Mouse (Mus musculus) lung, postnatal 25 days (tissue): ENCODE results near the gene Fcer2a.
A peak's percentile ranks its signal among the peaks of the same experiment; 100 is the strongest.

Source experiments
- DNase-seq: peaks from one replicate; pipeline ENCODE4 v3.0.0; 2022; ENCODE audit warnings: low spot score

Fcer2a gene

DNA sequence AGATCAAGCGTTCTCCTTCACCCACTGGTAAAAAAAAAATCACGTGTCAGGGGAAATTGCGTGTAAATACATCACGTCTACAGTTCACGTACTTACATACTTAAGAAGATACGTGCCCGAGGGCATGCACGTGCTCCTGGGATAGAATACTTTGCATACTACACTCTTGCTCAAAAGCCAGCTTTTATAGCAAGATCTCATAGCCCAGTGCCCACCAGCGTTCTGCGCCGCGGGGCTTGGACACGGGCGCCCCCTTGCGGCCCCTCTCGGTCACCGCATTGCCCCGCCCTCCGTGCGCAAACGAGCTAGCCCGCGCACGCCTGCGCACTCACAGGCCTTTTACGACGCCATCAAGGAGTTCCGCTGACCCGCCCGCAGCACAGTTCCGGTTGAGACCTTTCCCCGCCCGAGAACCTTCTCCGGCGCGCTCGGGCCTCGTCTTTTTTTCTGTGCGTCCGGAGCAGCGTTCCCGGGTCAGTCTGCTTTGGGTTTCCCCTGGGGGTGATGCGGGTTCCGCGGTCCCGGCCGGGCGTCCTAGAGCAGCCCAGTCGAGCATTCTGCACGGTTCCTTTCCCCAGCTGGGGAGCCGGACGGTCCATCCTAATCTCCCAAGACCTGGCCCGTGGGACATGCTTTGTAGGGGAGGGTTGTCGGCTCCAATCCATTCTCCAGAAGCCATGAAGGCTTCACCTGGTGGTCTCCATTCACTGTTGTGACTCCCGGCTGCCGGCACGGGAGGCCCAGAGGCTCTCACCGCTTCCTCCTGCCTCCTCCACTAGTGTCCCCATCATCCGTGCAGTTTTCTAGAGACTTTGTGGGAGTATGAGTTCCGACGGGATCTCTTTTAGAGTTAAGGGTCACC is 17.6 kb downstream of the Fcer2a start, which contains the start of gene Trappc5:
TSS of gene Trappc5 (plus strand) at position 169 of the 862 bp plus-strand sequence.
- DNase-seq = peak; percentile 94

DNA sequence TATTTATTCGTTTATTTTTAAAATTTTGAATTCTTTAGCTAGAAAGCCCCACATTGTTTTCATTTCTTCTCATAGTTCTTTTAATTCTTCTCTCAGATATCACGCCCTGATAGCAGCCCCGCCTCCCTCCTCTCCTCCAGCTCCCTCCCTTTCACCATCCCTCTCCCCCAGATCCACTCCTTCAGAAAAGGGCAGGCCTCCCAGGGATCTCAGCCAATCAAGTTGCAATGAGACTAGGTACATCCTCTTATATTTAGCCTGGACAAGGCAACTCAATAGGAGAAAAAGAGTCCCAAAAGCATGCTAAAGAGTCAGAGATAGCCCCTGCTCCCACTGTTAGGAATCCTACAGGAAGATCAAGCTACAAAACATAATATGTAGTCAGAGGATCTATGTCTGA is 19.3 kb downstream of the Fcer2a start:
- DNase-seq = no peak

DNA sequence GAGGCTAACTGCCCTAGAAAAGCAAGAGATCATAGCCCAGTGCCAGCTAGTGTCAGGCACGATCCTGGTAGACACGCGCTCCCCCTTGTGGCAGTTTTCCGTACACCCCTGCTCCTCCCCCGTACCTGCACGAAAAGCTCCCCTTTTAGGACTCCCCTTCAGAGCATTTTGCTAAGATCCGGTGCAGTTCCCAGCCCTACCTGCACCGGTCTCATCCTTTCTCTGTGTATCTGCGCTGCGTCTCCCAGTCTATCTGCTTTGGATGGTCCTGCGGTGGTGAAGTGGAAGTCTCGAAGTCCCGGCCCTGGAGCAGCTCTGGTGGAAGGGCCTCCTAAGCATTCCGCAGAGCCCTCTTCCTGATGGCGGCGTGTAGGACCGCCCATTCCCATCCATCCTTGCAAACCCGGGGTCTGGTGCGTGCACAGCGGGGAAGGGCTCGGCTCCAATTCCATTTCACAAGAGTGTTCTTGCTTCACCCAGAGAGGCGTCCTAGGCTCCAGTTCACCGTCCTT is 21.9 kb downstream of the Fcer2a start, which contains the start of gene Fcor:
TSS of gene Fcor (minus strand) at position 383 of the 512 bp plus-strand sequence.
- peak; percentile 85 for DNase-seq

DNA sequence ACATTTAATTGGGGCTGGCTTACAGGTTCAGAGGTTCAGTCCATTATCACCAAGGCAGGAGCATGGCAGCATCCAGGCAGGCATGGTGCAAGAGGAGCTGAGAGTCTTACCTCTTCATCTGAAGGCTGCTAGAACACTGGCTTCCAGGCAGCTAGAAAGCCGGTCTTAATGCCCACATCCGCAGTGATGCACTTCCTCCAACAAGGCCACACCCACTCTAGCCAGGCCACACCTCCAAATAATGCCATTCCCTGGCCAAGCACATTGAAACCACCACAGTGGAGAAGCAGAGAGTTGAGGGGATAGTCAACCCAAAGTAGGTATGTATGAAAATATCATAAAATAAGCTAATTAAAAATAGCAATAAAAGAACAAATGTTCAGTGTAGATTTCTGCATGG is 23.6 kb downstream of the Fcer2a start:
- DNase-seq = peak; percentile 48

DNA sequence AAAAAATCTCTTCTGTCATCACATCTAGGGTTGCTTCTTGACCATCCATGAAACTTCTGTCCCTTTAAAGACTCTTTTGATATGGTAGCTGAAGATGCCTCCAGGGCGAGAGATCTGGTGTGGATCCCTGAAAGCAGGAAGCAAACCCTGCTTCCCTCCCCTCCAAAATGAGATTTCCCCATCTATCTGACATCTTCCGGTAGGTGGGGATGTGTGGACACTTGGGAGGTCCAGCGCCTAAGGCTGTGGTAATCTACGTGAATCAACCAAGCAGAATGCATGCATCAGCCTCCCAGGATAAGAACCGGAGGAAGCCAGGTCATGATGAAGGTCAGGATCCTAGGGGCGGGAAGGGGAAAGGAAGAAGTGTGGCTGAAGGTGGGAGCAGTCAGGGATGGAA is 28.5 kb downstream of the Fcer2a start, which contains the start of gene Mcemp1:
TSS of gene Mcemp1 (plus strand) at position 248 of the 400 bp plus-strand sequence.
- no peak for DNase-seq

DNA sequence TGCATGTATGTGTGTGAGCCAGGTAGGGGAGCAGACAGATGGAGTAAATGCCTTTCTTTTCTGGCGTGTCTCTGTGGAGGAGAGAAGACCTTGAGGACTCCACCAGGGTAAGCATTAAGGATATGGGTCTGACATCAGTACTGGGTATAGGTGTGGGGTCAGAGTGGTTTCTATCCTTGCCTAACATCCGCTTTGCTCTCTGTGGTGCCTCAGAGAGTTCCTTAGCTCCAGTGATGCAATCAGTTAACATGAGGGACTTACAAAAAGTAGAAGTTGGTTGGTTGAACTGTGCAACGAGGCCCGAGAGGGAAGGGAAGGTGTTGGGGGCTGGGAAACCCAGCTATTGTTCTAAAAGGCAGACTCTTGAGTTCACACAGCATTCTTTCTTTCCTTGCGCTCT is 29.6 kb downstream of the Fcer2a start:
- DNase-seq = peak; percentile 42

DNA sequence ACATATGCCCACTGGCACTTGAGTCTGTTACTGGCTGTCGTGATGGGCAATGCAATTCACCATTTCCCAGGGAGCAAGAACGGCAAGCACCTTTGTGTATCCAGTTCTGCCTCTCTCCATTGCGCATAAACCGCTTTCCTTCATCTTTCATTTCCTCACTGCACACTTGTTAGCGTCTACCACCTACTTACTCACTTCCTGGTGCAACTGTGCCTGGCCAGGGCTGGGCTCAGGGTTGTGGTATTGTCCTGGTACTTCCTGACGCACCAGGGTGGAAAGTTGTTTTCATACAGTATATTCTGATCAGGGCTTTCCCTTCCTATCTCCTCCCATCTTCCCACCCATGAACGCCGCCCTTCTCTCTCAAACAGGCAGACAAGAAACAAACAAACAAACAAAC is 33.1 kb downstream of the Fcer2a start:
- DNase-seq = peak; percentile 43

DNA sequence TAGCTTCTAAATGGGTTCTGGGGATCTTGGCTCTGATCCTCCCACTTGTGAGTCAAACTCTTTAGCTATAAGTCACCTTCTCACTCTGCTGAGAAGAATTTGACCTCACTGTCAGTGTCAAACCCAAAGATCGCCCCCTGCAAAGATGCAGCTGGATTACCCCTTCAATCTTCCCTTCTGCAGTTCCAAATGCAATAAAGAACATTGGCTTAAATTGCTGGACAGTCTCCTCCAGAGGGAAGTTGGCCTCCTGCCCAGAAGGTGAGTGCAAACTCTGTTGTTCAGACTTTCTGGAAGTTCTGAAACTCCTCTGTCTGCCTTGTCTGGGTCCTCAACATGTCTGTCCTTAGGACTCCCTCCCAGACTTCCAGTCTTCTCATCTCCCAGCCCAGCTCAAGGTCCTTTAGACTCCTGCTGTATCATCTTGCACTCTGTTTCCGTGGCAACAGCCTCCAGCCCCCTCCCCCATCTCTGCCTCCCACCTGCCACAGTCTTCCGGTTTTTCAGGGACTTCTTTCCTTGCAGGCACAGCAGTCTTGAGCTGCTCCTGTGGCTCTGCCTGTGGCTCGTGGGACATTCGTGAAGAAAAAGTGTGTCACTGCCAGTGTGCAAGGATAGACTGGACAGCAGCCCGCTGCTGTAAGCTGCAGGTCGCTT is 37.1 kb downstream of the Fcer2a start:
- DNase-seq = no peak

DNA sequence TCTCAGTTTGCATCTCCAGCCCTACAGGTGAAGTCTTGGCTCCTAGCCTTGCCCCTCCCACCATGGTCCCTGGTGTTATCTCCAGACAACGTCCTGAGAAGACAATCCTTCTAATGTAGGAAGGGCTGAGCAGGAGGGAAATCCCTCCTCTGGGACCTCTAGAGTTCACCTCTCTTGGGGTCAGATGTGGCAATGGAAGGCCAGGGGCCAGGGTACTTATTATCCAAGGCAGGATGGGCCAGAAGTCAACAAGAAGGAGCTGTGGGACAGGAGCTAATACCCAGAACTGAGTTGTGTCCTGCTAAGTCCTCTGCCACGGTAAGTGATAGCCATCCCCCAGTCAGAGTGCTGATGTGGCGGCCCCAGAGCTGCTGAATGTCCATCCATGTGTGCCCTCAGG is 38.4 kb downstream of the Fcer2a start, which contains the start of gene Retn:
TSS of gene Retn (plus strand) at position 245 of the 400 bp plus-strand sequence.
- DNase-seq = no peak

DNA sequence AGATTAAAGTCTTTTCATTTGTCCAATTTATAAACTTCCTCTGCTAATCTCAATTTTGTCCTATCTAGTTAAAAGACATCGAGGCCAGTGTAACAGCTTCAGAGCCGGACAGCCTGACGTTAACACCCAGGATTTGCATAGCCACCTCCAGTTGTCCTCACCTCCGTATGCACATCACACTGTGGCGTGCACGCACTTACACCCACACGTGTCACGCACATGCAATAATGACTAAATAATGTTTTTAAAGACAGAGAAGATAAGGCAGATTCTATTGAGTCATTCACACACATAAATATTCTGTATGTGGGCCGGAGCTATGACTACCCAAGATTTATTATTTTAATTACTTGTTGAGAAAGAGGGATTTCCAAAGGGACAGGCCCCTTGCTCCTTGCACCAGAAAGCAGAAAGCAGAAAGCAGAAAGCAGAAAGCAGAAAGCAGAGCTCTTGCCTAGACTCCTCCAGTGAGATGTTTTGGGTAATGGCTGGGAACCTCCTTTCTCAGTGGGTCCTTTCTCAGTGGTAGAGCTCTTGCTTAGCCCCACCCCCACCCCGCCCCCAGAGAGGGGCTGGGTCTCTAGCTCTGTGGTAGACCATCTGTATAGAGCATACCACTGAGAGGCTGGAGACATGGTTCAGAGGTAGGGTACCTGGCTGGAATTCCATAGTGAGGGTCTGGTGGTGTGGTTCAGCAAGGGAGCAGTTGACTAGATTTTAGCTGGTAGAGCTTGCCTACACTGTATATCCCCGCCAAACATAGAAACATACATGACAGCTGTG is 39.1 kb downstream of the Fcer2a start:
- DNase-seq = no peak

DNA sequence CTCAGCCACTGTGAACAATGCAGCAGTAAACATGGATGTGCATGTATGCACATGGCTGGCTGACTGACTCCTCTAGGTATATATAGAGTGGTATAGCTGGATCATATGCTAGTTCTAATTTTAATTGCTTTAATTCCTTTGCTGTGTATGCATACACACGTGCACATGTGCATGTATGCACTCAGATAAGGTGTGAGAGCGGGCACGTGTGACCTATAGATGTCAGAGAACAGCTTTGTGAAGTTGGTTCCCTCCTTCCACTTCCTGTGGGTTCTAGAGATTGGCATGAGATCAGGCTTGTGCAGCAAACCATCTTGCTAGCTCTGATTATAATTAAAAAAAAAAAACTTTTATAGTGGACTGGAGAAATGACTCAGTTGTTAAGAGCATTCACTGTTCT is 41.1 kb downstream of the Fcer2a start:
- DNase-seq = no peak

DNA sequence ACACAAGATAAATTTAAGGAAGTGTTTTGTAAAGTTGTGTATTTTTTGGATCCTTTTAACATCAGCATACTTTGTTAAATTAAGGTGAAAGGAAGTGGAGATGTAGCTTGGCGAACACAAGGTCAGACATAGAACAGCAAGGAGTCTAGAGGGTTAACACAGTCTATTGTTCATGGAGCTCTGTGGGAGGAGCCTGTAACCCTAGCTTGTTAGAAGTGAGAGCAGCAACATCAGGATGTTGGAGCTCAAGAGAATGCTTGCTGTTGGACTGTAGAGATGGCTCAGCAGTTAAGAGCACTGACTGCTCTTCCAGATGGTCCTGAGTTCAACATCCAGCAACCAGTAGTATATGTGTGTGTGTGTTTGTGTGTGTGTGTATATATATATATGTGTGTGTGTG is 45.0 kb downstream of the Fcer2a start:
- no peak for DNase-seq

DNA sequence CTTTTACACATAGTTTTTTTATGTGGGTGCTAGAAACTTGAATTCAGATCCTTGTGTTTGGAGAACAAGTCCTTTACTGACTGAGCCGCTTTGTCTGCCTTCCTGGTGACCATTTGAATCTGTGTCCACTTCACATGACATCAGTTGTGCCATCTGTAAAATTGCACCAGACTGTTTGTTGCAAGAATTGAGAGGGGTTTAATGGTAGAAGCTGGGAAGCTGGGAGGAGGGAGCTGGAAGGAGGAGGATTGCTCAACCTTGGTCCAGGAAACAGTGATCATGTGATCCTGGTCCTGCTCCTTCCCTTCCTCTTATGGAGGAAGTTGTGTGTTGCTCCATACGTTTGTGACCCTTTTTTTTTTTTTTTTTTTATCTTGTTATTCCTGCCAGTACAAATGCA is 45.7 kb downstream of the Fcer2a start:
- peak; percentile 38 for DNase-seq

DNA sequence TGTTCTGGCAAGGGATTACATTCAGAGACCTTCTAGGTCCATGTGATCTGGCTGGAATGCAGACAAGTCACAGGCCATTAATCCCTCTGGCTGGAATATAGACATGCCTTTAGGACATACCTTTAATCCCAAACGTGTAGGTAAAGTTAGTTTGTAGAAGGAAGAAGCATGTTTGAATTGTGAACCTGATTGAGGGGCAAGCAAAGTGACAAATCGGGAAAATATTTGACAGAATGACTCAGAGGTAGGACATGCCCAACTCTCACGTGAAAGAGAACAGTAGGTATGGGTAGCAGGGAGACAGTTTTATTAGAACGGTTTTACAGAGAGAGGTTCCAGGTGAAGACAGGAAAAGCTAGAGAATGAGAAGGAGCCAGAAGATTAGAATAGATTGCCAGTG is 46.4 kb downstream of the Fcer2a start:
- no peak for DNase-seq

DNA sequence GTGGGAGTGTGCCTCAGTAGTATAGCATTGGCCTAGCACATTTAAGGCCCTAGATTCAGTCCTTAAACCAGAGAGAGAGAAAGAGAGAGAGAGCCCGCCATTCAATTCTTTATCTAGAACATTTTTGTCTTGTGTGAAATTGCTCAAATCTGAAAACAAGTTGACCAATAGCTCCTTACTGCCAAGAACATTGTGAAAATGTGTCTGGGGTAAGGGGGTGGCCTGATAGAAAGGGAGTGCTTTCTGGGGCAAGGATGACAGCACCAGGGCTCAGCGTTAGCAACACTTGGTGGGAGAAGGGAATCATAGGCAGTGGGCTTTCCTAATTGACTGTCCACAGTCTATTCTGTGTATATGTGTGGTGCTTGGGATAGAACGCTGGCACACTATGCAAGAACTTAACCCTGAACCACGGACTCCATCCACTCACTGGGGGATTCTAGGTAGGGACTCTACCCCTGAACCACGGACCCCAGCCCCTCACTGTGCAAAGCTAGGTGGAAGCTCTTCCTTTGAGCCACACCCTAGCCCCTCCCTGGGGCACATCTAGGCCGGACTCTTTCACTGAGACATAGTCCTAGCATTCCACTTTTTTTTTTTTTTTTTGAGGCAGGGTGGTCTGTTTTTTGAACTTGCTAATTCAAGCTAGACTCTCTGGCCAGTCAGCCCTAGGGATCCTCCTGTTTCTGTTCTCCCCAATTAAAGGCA is 47.0 kb downstream of the Fcer2a start:
- DNase-seq = peak; percentile 33

DNA sequence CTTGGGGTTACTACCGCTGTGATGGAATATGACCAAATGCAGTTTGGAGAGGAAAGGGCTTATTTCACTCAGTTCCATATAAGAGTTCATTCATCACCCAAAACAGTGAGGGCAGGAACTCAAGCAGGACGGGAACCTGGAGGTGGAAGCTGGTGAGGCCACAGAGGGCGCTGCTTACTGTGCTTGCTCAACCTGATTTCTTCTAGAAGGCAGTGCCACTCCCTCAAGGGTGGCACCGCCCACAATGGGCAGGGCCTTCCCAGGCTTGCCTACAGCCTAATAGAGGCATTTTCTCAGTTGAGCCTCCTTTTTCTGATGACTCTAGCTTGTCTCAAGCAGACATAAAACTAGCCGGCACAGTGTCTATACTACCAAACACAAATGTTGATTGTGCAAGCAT is 48.2 kb downstream of the Fcer2a start:
- DNase-seq = peak; percentile 81
